Mouse (Mus musculus) heart, embryonic 16.5 days (tissue): ENCODE data around the gene Adk. TPM values are rescaled to one million over a fixed set of nuclear protein-coding genes. Genes with fewer than 3 reads are reported as not detected.

Experiments
- ATAC-seq: fragments of 200-750 bp; cut with Nextera tagmentation; replicated peaks from 2 replicates; pipeline ENCODE4 v1.8.0; 2017; ENCODE audit warnings: moderate number of reproducible peaks; ENCODE audit not compliant: insufficient read depth, low FRiP score; ENCODE audit errors: extremely low read depth
- H3K27ac ChIP-seq: fragments of 300-500 bp; sonication (generic); 2 replicates; pipeline ENCODE4 v1.5.1; 2014; ENCODE audit warnings: mild to moderate bottlenecking, low read length, control low read depth, moderate library complexity
- H3K27me3 ChIP-seq: fragments of 300-500 bp; sonication (generic); 2 replicates; pipeline ENCODE4 v1.6.1; 2014; ENCODE audit warnings: low read length, mixed read lengths; ENCODE audit not compliant: control insufficient read depth, insufficient read depth
- H3K36me3 ChIP-seq: fragments of 300-500 bp; sonication (generic); 2 replicates; pipeline ENCODE4 v1.6.1; 2014; ENCODE audit not compliant: control insufficient read depth, insufficient read depth
- H3K4me1 ChIP-seq: fragments of 300-500 bp; sonication (generic); 2 replicates; pipeline ENCODE4 v1.6.1; 2014; ENCODE audit warnings: low read length, mixed read lengths; ENCODE audit not compliant: control insufficient read depth, insufficient read depth
- H3K4me2 ChIP-seq: fragments of 300-500 bp; sonication (generic); 2 replicates; pipeline ENCODE4 v1.6.1; 2014; ENCODE audit warnings: low read depth, mild to moderate bottlenecking, control low read depth, low read length
- H3K4me3 ChIP-seq: fragments of 300-500 bp; sonication (generic); 2 replicates; pipeline ENCODE4 v1.5.1; 2014; ENCODE audit warnings: mild to moderate bottlenecking, control low read depth, low read length
- H3K9ac ChIP-seq: fragments of 300-500 bp; sonication (generic); 2 replicates; pipeline ENCODE4 v1.6.1; 2014; ENCODE audit warnings: low read length, control low read depth
- H3K9me3 ChIP-seq: fragments of 300-500 bp; sonication (generic); replicated peaks from 2 replicates; pipeline ENCODE4 v1.6.1; 2016; ENCODE audit warnings: low read length; ENCODE audit not compliant: control insufficient read depth
- WGBS: fragments of 180-500 bp; shearing (Covaris S2); extraction: QIAGEN DNeasy Blood & Tissue Kit; methylation state at CpG from one replicate; pipeline ENCODE4 v1.1.7; 2014; 5-methylcytosine and 5-hydroxymethylcytosine counted together
- polyA plus RNA-seq: library from polyadenylated mRNA; unstranded; fragments of >200 nt; fragmentation: Nextera tagmentation; extraction: Ambion mirVana; gene quantifications from 2 replicates; pipeline ENCODE4 v1.2.1, GENCODE M21; 2015

Adk gene
- polyA plus RNA-seq, 1 experiment from 2014 or later, result 222 TPM

DNA sequence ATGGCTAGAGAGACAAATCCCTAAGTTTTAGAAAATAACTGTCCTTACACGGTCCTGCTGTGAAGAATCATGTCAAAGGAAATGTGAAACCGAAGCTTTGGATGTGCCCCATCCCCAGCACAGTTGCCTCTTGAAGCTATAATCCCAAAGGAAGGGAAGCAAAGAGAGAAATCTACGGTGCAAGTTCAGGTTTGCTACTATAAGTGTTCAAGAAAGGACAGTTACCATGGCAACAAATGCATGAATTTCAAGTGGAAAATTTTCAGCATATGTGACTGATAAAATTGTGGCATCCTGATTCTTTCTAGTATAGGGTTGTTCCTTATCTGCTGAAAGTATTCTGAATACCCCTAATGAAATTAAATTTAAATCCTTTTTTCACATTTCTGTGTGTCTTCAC lies 169.8 kb downstream of the Adk start:
- H3K4me2 ChIP-seq, result no peak overlapping the region
- H3K27ac ChIP-seq, result no peak overlapping the region
- no peaks in the 10 kb centered on the region for H3K36me3 ChIP-seq
- no peaks in the 10 kb centered on the region for H3K9me3 ChIP-seq
- H3K9ac ChIP-seq, result no peak overlapping the region
- peaks cover 13% of the 10 kb centered on the region for H3K4me1 ChIP-seq
- WGBS, result 80% methylated on average over 3 of the region's 3 CpGs
- no peak for ATAC-seq
- H3K4me3 ChIP-seq, result no peak overlapping the region
- H3K27me3 ChIP-seq, result no peaks in the 10 kb centered on the region

DNA sequence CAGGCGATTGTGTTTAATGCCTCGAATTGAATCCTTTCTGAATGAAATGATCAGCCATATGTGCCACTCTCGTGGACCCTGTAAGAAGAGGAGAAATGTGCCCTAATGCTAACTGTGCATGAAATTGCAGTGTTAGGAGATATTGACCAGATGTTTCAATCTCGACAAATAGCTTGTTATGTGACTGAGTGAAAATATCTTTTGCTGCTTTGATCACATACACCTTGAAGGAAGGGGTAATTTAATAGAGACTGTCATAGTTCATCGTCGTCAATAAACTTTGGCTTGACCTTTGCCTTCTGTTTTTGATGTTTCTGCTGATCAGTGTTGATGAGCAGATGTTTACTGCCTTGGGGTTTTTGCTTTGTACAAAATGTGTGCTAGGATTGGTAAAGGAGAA lies 171.1 kb downstream of the Adk start:
- ATAC-seq, result no peak
- H3K27ac ChIP-seq, result no peak overlapping the region
- no peaks in the 10 kb centered on the region for H3K9me3 ChIP-seq
- no peak overlapping the region for H3K9ac ChIP-seq
- H3K4me3 ChIP-seq, result no peak overlapping the region
- H3K27me3 ChIP-seq, result no peaks in the 10 kb centered on the region
- H3K36me3 ChIP-seq, result no peaks in the 10 kb centered on the region
- peaks cover 13% of the 10 kb centered on the region for H3K4me1 ChIP-seq
- H3K4me2 ChIP-seq, result no peak overlapping the region
- 87% methylated on average over 6 of the region's 6 CpGs for WGBS

- no peak overlapping the region for H3K27ac ChIP-seq
- no peak for ATAC-seq
- no peak overlapping the region for H3K9ac ChIP-seq
- peaks cover 13% of the 10 kb centered on the region for H3K4me1 ChIP-seq
- H3K27me3 ChIP-seq, result no peaks in the 10 kb centered on the region
- no peaks in the 10 kb centered on the region for H3K36me3 ChIP-seq
- WGBS, result 44% methylated on average over 3 of the region's 3 CpGs
- H3K9me3 ChIP-seq, result no peaks in the 10 kb centered on the region
- no peak overlapping the region for H3K4me2 ChIP-seq
- no peak overlapping the region for H3K4me3 ChIP-seq
These were observed 171.7 kb downstream of the Adk start for GRCm38 (mm10) chr14:21223971-21224635.

GRCm38 (mm10) chr14:21237051-21237450 lies 184.7 kb downstream of the Adk start:
- Histone ChIP-seq H3K9ac (no peak overlapping the region), H3K4me3 (no peak overlapping the region), H3K4me1 (peaks cover 3% of the 10 kb centered on the region; the same call in 1 of the 2 replicates), H3K4me2 (no peak overlapping the region), H3K9me3 (no peaks in the 10 kb centered on the region), H3K27ac (no peak overlapping the region), H3K27me3 (no peaks in the 10 kb centered on the region), H3K36me3 (no peaks in the 10 kb centered on the region; the same call in 1 of the 2 replicates)
- no peak for ATAC-seq
- WGBS, result 64% methylated on average over 2 of the region's 2 CpGs

DNA sequence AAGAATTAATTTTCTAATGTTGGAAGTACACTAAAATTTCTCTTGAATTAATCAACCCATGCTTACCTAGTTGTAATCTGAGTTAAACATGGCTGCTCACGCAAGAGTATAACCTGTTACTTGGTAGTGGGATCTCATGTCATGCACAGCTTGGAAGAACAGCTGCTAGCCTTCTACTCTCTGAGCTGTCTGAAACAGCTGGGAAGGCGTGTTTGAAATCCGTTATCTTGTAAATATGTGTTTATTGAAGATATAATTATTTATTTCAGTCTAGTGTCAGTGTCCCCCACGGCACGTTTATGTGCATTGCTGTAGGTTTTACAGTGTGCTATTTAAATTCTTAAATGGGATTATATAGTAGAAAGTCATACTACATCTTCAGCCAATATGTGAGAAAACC lies 188.7 kb downstream of the Adk start:
- WGBS, result 81% methylated on average over 5 of the region's 5 CpGs

GRCm38 (mm10) chr14:21251386-21251785 lies 199.0 kb downstream of the Adk start:
- WGBS, result 84% methylated on average over 5 of the region's 5 CpGs
- Histone ChIP-seq H3K27ac (no peak overlapping the region), H3K36me3 (no peaks in the 10 kb centered on the region), H3K9ac (no peak overlapping the region), H3K27me3 (no peaks in the 10 kb centered on the region), H3K4me1 (peaks cover 9% of the 10 kb centered on the region; the same call in 1 of the 2 replicates), H3K4me3 (no peak overlapping the region), H3K9me3 (no peaks in the 10 kb centered on the region), H3K4me2 (no peak overlapping the region)
- ATAC-seq, result no peak

More for the DNA sequence above, 188.7 kb downstream of the Adk start:
- no peak overlapping the region for H3K4me2 ChIP-seq
- no peaks in the 10 kb centered on the region; the same call in 1 of the 2 replicates for H3K36me3 ChIP-seq
- no peaks in the 10 kb centered on the region for H3K27me3 ChIP-seq
- H3K4me3 ChIP-seq, result no peak overlapping the region
- ATAC-seq, result no peak
- no peak overlapping the region for H3K27ac ChIP-seq
- H3K9ac ChIP-seq, result no peak overlapping the region
- H3K4me1 ChIP-seq, result no peaks in the 10 kb centered on the region
- H3K9me3 ChIP-seq, result no peaks in the 10 kb centered on the region

DNA sequence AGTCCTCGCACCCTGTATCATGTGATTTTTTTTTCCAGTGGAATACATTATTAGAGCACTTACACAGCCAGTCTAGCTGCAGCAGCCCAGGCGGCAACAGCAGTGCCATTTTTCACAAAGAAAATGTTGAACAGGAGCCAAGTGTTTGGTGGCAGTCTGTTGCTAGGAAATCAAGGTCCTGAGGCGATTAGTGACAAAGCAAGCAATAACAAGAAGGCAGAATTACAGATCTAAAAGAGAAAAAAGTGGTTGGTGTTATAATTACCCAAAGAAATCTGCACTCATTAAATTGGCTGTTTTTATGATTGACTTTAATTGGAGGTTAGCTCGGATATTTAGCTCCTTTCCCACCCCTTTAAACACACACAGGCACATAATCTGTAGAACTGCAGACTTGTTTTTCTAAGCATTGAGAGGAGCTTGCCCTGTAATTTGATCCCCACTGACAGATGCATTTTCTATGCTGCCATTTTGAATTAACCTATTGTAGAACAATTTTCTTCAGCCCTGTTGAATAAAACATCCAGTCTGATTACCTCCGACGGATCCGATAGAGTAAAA lies 200.0 kb downstream of the Adk start:
- Histone ChIP-seq H3K4me3 (no peak overlapping the region), H3K27ac (peak overlapping the region; percentile 26), H3K9ac (no peak overlapping the region), H3K36me3 (no peaks in the 10 kb centered on the region), H3K9me3 (no peaks in the 10 kb centered on the region), H3K27me3 (no peaks in the 10 kb centered on the region), H3K4me2 (peak overlapping the region; percentile 4; the same call in 1 of the 2 replicates), H3K4me1 (peaks cover 9% of the 10 kb centered on the region; the same call in 1 of the 2 replicates)
- WGBS, result 42% methylated on average over 7 of the region's 7 CpGs
- peak; percentile 60; the same call in 1 of the 2 replicates for ATAC-seq

DNA sequence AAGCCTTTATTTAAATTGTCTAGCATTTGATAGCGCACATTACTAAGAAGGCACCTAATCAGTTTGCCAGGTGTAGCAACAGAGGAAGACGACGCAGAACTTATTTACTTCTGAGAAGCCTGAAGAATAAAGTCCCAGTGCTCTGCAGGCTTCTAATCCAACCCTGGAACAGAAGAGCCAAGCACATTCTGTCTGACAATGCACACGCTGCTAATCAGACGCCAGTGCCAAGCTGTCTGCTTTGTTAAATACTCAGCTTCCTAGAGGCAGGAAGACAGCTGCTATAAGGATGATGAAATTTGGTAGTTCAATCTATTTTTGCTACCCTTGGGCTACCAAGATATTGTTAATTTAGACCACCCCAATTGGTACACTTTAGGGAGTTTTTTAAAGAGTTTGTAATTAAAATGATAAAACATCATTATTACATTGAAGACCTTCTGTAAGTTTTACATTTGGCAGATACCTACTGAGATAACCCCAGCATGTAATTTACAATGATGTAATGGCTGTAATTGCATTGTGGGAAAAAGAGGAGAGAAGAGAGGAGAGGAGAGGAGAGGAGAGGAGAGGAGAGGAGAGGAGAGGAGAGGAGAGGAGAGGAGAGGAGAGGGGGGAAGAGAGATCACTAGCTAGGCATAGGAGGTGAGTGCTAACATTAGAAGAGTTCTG lies 201.1 kb downstream of the Adk start:
- 52% methylated on average over 5 of the region's 5 CpGs for WGBS
- peak overlapping the region; percentile 9; the same call in 1 of the 2 replicates for H3K9ac ChIP-seq
- no peak for ATAC-seq
- no peaks in the 10 kb centered on the region for H3K36me3 ChIP-seq
- no peaks in the 10 kb centered on the region for H3K9me3 ChIP-seq
- H3K4me3 ChIP-seq, result no peak overlapping the region
- H3K4me2 ChIP-seq, result no peak overlapping the region
- peaks cover 9% of the 10 kb centered on the region; the same call in 1 of the 2 replicates for H3K4me1 ChIP-seq
- peak overlapping the region; percentile 53; the same call in 1 of the 2 replicates for H3K27ac ChIP-seq
- no peaks in the 10 kb centered on the region for H3K27me3 ChIP-seq

DNA sequence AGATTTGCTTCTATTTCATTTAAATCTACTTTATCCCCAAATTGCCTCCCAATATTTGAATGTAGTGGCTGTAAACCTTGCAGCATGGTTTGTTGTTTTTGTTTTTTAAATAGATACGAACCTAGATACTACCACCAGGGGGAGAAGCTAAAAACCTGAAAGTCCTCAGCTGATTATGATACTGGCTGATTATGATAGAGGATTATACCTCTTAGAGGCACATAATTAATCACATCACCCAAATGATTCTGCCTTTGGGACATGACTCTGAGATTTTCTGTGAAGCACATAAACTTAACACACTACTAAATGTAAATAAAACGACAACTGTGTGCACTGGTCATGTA lies 201.6 kb downstream of the Adk start:
- Histone ChIP-seq H3K27ac (no peak overlapping the region), H3K27me3 (no peaks in the 10 kb centered on the region), H3K4me2 (no peak overlapping the region), H3K9me3 (no peaks in the 10 kb centered on the region), H3K9ac (no peak overlapping the region), H3K4me3 (no peak overlapping the region), H3K36me3 (no peaks in the 10 kb centered on the region), H3K4me1 (peaks cover 9% of the 10 kb centered on the region; the same call in 1 of the 2 replicates)
- 85% methylated on average over 2 of the region's 2 CpGs for WGBS
- no peak for ATAC-seq
